In genomic region chr12:25119278-25119677, GRCm38 (mm10) we compare ENCODE assay signal across 9 mouse cellular contexts. TPM values are rescaled to one million over a fixed set of nuclear protein-coding genes. Genes with fewer than 3 reads are reported as not detected.
A peak's percentile ranks its signal among the peaks of the same experiment; 100 is the strongest.
DNase-seq lines count a peak whose midpoint lies in the region; ATAC-seq and TF ChIP-seq lines count a peak whose summit lies in the region.
"Had no signal": no experiment of that assay in that cellular context is flagged by ENCODE, and none has a peak within 500 bp of the region (broad histone marks: within the 10 kb centered on the region; RNA-seq: fewer than 3 reads in every experiment).

No protein-coding gene starts in this region.

- peak; percentile 54; the same call in 1 of the 2 replicates for TF ChIP-seq POLR2A in heart, adult 2 months (IDR thresholded peaks at IDR 0.05; ENCODE audit: insufficient read depth, low read depth, low read length)

- peak overlapping the region; percentile 62 for H3K27ac ChIP-seq in gastrocnemius, adult 2 months
- peak overlapping the region; percentile 54 for H3K27ac ChIP-seq in heart, adult 2 months
- H3K27ac ChIP-seq in kidney, embryonic 16.5 days (ENCODE audit: low read length), result peak overlapping the region; percentile 57; the same call in 1 of the 2 replicates

- H3K27me3 ChIP-seq in heart, adult 2 months (ENCODE audit: control insufficient read depth, insufficient read depth, low read length), result no peaks in the 10 kb centered on the region
- no peaks in the 10 kb centered on the region for H3K27me3 ChIP-seq in kidney, embryonic 16.5 days (ENCODE audit: insufficient read depth, low read length)
- H3K27me3 ChIP-seq: CH12.LX had no signal

- no peak for TF ChIP-seq CTCF in gastrocnemius, adult 2 months (IDR thresholded peaks at IDR 0.05)
- TF ChIP-seq CTCF in heart, adult 2 months (IDR thresholded peaks at IDR 0.05), result no peak

- intact Hi-C loops in gastrocnemius, adult 2 months (cut with DNase I), result no loop called here
- intact Hi-C loops in gastrocnemius, postnatal 36 days (cut with DNase I), result no loop called here
- intact Hi-C loops in heart, adult 2 months (cut with DNase I), result loop anchor here (1.0 to 2.0 kb wide), 2 partner anchors 18 to 24 kb away; no protein-coding TSS in a partner anchor

- H3K4me1 ChIP-seq in heart, adult 2 months (ENCODE audit: control insufficient read depth, insufficient read depth, low read length), result peaks cover 5% of the 10 kb centered on the region
- H3K4me1 ChIP-seq in kidney, embryonic 16.5 days (ENCODE audit: insufficient read depth, low read length), result peaks cover 11% of the 10 kb centered on the region

- peak; percentile 47 for DNase-seq in gastrocnemius, adult 2 months
- no peak for DNase-seq in gastrocnemius, postnatal 36 days
- peak; percentile 65 to 81 for DNase-seq in heart, adult 2 months
- peak; percentile 66 for DNase-seq in lung, postnatal 14 days
- DNase-seq in thymus, postnatal 0 days (ENCODE audit: low spot score), result no peak
- DNase-seq in cerebellum, postnatal 36 days, result no peak
- no peak for DNase-seq in right cerebral cortex, adult 18-20 months

- no peak overlapping the region for H3K4me2 ChIP-seq in kidney, embryonic 16.5 days (replicated peaks; ENCODE audit: low read depth, low read length)

- H3K9me3 ChIP-seq in kidney, embryonic 16.5 days (ENCODE audit: low read length), result no peaks in the 10 kb centered on the region

- H3K79me2 ChIP-seq in heart, adult 2 months (replicated peaks; ENCODE audit: control insufficient read depth, insufficient read depth, low read length), result no peaks in the 10 kb centered on the region

- WGBS in heart, adult 2 months, result 38% methylated on average over 15 of the region's 15 CpGs
- WGBS in kidney, embryonic 16.5 days, result 38% methylated on average over 15 of the region's 15 CpGs

- no peak overlapping the region for H3K4me3 ChIP-seq in gastrocnemius, adult 2 months
- H3K4me3 ChIP-seq in heart, adult 2 months, result no peak overlapping the region
- no peak overlapping the region for H3K4me3 ChIP-seq in kidney, embryonic 16.5 days (ENCODE audit: low read length)

- H3K9ac ChIP-seq in heart, adult 2 months (ENCODE audit: low read depth, low read length), result no peak overlapping the region
- 0 out of 2 replicates have a peak overlapping the region, but pooled peaks have one; percentile 2 for H3K9ac ChIP-seq in kidney, embryonic 16.5 days (replicated peaks; ENCODE audit: low read length)

- no peaks in the 10 kb centered on the region for H3K36me3 ChIP-seq in heart, adult 2 months (ENCODE audit: control insufficient read depth, insufficient read depth, low read length)
- no peaks in the 10 kb centered on the region for H3K36me3 ChIP-seq in kidney, embryonic 16.5 days (ENCODE audit: insufficient read depth, low read length)

- ATAC-seq in kidney, embryonic 16.5 days (ENCODE audit: low FRiP score, low TSS enrichment), result peak; percentile 77

- TF ChIP-seq EP300 in heart, adult 2 months (IDR thresholded peaks at IDR 0.05; ENCODE audit: insufficient read depth, low read depth, low read length), result peak; percentile 79

RNA-seq across cellular contexts. Expression of gene Id2, which starts 22.3 kb away (rescaled TPM):
- total RNA-seq in gastrocnemius, adult 2 months (2021), result 1 to 10 TPM; 1.6 to 2.0 TPM
- 1 to 10 TPM; 2.6 to 2.9 TPM for total RNA-seq in gastrocnemius, postnatal 36 days (2021)
- 10 to 100 TPM in 1 of 2 experiments, 1 to 10 TPM in 1; 9.3 to 11.9 TPM for total RNA-seq in heart, adult 2 months (2021)
- polyA plus RNA-seq in heart, adult 2 months (2012; rRNA removed), result 26.7 and 27.8 TPM in 2 replicates
- polyA plus RNA-seq in kidney, embryonic 16.5 days (2015; fragmentation: Nextera tagmentation; extraction: Ambion mirVana), result 474 and 534 TPM in 2 replicates
- polyA plus RNA-seq in thymus, postnatal 0 days (2015; fragmentation: Nextera tagmentation; extraction: Ambion mirVana), result 152 and 159 TPM in 2 replicates

Comparison
In these comparisons a context has a peak if more than half of its experiments do, and no peak if none do; other contexts are left out.
1. DNase-seq: peak in gastrocnemius, adult 2 months (single experiment), heart, adult 2 months (2 of 2) and lung, postnatal 14 days (single experiment); none in gastrocnemius, postnatal 36 days (0 of 2), thymus, postnatal 0 days (single experiment), cerebellum, postnatal 36 days (0 of 2) and right cerebral cortex, adult 18-20 months (single experiment).
2. Peak in every context shown above with its lines, with median percentiles within 50 percentile points of each other: H3K27ac ChIP-seq.